Mouse (Mus musculus): Measurements from ENCODE around the gene Mrm3. TPM values are rescaled to one million over a fixed set of nuclear protein-coding genes. Genes with fewer than 3 reads are reported as not detected.

Mrm3 gene
- polyA plus RNA-seq, 1 experiment from 2014 or later = 25.1 TPM

DNA sequence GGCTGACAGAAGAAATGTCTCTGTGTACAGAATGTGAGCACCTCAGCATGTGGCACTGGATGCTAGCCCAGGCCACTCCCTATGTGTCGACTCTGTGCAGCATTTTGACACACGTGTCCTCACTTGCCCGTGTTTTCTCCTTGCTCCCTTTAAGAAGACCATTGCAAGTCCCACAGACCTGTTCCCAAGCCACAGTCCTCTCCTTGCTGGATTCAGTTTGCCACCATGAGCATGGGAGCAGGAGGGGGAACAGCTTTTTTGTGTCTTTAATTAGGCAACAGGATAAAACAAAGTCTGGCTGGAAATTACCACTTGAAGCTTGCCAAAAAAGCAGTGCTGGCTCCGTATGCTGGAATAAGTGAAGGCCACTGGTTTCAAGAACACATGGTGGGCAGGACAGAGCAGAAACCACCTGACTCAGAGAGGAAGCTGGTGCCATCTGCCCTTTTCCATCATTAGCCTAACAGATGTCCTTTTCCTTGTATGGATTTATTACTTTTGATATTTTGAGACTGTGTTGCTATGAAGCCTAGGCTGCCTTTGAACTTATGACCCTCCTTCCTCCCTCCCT is 12.0 kb downstream of the Mrm3 start:
- no peak overlapping the region for H3K4me2 ChIP-seq
- 68% methylated on average over 4 of the region's 4 CpGs for WGBS (ENCODE audit: insufficient replicate concordance)
- no peak overlapping the region for H3K27ac ChIP-seq
- no peaks in the 10 kb centered on the region for H3K4me1 ChIP-seq
- no peak overlapping the region for H3K9ac ChIP-seq
- H3K36me3 ChIP-seq = peaks cover 14% of the 10 kb centered on the region
- H3K4me3 ChIP-seq = no peak overlapping the region
- no peaks in the 10 kb centered on the region for H3K27me3 ChIP-seq (replicated peaks)
- ATAC-seq = no peak
- H3K9me3 ChIP-seq (replicated peaks) = no peaks in the 10 kb centered on the region

DNA sequence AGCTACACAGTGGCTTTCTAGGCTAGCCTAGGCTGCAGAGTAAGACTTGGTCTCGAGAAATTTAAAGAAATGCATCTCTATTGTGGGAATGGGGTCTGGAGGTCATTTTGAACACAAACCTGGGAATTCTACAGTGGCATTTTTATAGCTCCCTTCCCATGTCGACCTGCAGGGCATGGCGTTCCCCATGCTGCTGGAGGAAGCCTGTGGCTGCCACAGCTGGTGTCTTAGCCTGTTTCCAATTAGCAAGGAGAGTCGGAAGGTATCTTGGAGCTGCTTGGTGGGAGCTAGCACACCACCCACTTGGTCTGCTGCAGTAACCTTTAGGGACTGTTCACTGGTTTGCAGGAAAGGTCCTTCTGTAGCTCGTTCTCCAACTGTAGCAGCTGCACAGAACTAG is 12.6 kb downstream of the Mrm3 start:
- H3K4me3 ChIP-seq = no peak overlapping the region
- no peak overlapping the region for H3K4me2 ChIP-seq
- H3K36me3 ChIP-seq = peaks cover 8% of the 10 kb centered on the region
- H3K27me3 ChIP-seq (replicated peaks) = no peaks in the 10 kb centered on the region
- H3K9ac ChIP-seq = no peak overlapping the region
- no peak overlapping the region for H3K27ac ChIP-seq
- 51% methylated on average over 5 of the region's 5 CpGs for WGBS (ENCODE audit: insufficient replicate concordance)
- H3K4me1 ChIP-seq = no peaks in the 10 kb centered on the region
- ATAC-seq = no peak
- no peaks in the 10 kb centered on the region for H3K9me3 ChIP-seq (replicated peaks)

DNA sequence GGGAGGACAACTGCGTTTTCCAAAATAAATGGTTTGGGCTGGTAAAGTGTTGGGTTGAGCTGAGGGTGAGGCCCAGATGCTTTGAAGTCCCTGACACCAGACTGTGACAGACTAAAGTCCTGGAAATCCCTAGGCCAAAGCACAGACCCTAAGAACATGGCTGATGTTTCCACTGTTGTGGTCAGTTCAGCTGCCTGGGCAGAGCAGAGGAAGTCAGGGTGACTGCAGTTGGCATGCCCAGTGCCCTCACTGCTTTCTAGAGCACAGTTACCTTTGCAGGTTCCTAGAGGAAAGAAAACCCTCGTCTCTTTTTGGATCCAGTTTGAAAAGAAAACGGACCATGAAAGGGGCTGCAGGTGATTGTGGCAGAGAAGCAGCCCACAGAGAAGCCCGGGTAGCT is 13.9 kb downstream of the Mrm3 start:
- 64% methylated on average over 4 of the region's 4 CpGs for whole genome bisulfite sequencing (ENCODE audit: insufficient replicate concordance)
- ATAC-seq = no peak
- Histone ChIP-seq H3K4me2 (no peak overlapping the region), H3K4me3 (no peak overlapping the region), H3K36me3 (no peaks in the 10 kb centered on the region), H3K4me1 (peaks cover 3% of the 10 kb centered on the region; the same call in 1 of the 2 replicates), H3K27me3 (replicated peaks) (no peaks in the 10 kb centered on the region), H3K9me3 (replicated peaks) (no peaks in the 10 kb centered on the region), H3K9ac (no peak overlapping the region), H3K27ac (no peak overlapping the region)

DNA sequence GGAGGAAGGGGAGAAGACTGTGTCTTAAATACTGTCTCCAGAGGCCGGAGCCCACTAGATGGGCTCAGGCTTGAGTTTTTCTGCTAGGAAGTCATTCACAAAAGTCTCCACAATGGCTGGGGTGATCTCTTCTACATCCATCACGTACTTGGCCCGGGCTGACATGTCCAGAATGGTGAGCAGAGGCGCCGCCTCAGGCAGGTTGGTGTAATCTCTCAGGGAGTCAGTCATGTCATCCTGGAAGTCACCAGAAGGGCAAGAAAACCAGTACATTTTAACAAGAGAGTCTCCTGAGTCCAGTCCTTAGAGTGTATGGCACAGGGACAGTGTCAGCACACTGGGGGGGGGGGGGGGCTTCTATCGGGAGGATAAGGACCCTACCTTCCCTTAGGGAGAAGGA is 15.0 kb downstream of the Mrm3 start:
- Histone ChIP-seq H3K9ac (no peak overlapping the region), H3K27me3 (replicated peaks) (no peaks in the 10 kb centered on the region), H3K4me2 (no peak overlapping the region), H3K9me3 (replicated peaks) (no peaks in the 10 kb centered on the region), H3K4me3 (no peak overlapping the region), H3K4me1 (peaks cover 3% of the 10 kb centered on the region; the same call in 1 of the 2 replicates), H3K36me3 (no peaks in the 10 kb centered on the region), H3K27ac (no peak overlapping the region)
- WGBS (ENCODE audit: insufficient replicate concordance) = 78% methylated on average over 6 of the region's 6 CpGs
- no peak for ATAC-seq

DNA sequence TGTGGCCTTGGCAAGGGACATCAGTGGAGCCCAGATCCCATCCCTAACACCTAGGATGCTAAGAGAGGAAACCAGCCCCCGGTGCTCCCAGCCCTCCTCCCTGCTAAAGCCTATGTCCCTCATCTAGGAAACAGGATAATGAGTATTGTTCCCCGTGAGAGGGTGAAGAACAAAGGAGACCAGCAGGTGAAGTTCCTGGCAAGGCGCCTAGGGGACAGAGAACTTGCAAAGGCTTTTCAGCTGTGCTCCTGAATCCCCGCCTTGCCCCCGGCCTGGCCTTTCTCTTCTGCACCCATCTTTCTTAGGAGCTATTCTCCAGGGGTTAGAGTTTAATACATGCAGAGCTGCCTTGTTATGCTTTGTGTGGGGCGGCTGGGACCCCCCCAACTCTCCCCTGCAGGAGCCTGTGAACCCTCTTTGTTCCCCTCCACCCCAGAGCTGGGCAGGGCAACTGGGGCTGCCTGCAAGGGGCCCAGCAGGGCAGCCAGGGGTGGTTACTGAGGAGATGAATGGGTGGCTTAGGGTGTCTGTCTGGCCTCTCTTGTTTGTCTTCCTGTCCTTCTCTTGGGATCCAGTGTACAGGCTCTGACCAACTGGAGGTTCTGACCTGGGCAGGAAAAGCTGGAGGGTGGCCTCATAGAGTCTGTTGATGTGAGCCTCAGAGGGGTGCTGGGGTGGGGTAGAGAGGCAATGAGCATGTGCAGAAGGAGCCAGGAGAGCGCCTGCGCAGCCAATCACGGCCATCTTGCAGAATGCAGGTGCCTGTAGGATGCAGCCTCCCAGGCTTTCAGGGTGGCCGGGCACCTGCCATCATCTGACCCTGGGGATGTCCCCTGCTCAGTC is 16.9 kb downstream of the Mrm3 start:
- no peak for ATAC-seq
- 65% methylated on average over 10 of the region's 10 CpGs for WGBS (ENCODE audit: insufficient replicate concordance)
- no peak overlapping the region for H3K27ac ChIP-seq

GRCm38 (mm10) chr11:76261224-76261623 is 17.7 kb downstream of the Mrm3 start:
- H3K27ac ChIP-seq = no peak overlapping the region
- H3K9me3 ChIP-seq (replicated peaks) = no peaks in the 10 kb centered on the region
- no peak for ATAC-seq
- 28% methylated on average over 12 of the region's 12 CpGs for WGBS (ENCODE audit: insufficient replicate concordance)
- no peak overlapping the region for H3K4me2 ChIP-seq
- H3K36me3 ChIP-seq = no peaks in the 10 kb centered on the region
- H3K4me3 ChIP-seq = no peak overlapping the region
- H3K27me3 ChIP-seq (replicated peaks) = no peaks in the 10 kb centered on the region
- H3K9ac ChIP-seq = no peak overlapping the region
- H3K4me1 ChIP-seq = peaks cover 3% of the 10 kb centered on the region; the same call in 1 of the 2 replicates

More for the DNA sequence above, 16.9 kb downstream of the Mrm3 start:
- Histone ChIP-seq H3K4me1 (peaks cover 3% of the 10 kb centered on the region; the same call in 1 of the 2 replicates), H3K4me3 (no peak overlapping the region), H3K9me3 (replicated peaks) (no peaks in the 10 kb centered on the region), H3K36me3 (no peaks in the 10 kb centered on the region), H3K27me3 (replicated peaks) (no peaks in the 10 kb centered on the region), H3K4me2 (no peak overlapping the region), H3K9ac (no peak overlapping the region)

DNA sequence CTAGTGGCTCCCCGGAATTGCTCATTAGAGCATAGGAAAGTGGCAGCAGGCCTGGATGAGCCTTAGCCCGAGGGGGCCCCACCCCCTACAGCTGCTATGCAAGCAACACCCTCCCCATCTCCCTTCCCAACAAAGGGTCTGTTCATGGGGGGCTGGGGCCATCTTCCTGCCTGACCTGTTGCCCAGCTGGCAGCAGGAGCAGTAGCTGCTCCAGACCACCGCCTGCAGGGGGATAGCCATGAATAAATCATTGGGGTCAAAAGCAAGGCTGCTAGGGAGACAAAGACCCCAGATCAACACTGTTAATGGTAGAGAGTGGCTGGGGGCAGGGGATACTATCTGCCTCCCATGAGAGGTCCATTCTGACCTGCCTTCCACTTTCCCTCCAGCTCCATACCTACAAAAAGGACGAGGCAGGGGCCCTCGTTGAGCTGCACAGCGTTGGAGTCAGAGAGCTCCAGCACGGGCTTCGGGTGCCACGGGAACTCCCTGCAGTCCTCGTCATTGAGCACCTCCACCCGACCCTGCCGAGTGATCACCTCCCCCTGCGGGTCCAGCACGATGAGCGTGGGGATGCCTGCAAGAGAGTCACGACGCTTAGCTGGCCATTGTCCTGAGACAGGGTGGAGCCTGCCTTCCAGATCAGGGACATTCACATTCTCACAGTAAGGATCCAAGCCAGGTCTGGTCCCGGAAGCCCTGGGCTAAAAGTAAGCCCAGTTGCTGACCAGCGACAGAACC is 19.3 kb downstream of the Mrm3 start:
- Histone ChIP-seq H3K4me2 (no peak overlapping the region), H3K36me3 (no peaks in the 10 kb centered on the region), H3K27ac (no peak overlapping the region)

GRCm38 (mm10) chr11:76267550-76267949 is 24.0 kb downstream of the Mrm3 start:
- Histone ChIP-seq H3K4me3 (no peak overlapping the region), H3K9me3 (replicated peaks) (no peaks in the 10 kb centered on the region), H3K4me1 (no peaks in the 10 kb centered on the region), H3K36me3 (no peaks in the 10 kb centered on the region), H3K9ac (no peak overlapping the region), H3K4me2 (no peak overlapping the region), H3K27me3 (replicated peaks) (no peaks in the 10 kb centered on the region), H3K27ac (no peak overlapping the region)
- 61% methylated on average over 7 of the region's 7 CpGs for WGBS (ENCODE audit: insufficient replicate concordance)
- no peak for ATAC-seq

More for the DNA sequence above, 19.3 kb downstream of the Mrm3 start:
- no peak overlapping the region for H3K9ac ChIP-seq
- H3K4me3 ChIP-seq = no peak overlapping the region
- no peaks in the 10 kb centered on the region for H3K27me3 ChIP-seq (replicated peaks)
- H3K9me3 ChIP-seq (replicated peaks) = no peaks in the 10 kb centered on the region
- WGBS (ENCODE audit: insufficient replicate concordance) = 49% methylated on average over 19 of the region's 19 CpGs
- no peak for ATAC-seq
- peaks cover 3% of the 10 kb centered on the region; the same call in 1 of the 2 replicates for H3K4me1 ChIP-seq

- H3K36me3 ChIP-seq = no peaks in the 10 kb centered on the region
- no peak overlapping the region for H3K4me3 ChIP-seq
- no peaks in the 10 kb centered on the region for H3K9me3 ChIP-seq (replicated peaks)
- no peaks in the 10 kb centered on the region for H3K4me1 ChIP-seq
- no peak overlapping the region for H3K9ac ChIP-seq
- no peaks in the 10 kb centered on the region for H3K27me3 ChIP-seq (replicated peaks)
- WGBS (ENCODE audit: insufficient replicate concordance) = 54% methylated on average over 5 of the region's 5 CpGs
- no peak overlapping the region for H3K4me2 ChIP-seq
- H3K27ac ChIP-seq = no peak overlapping the region
- no peak for ATAC-seq
Measured at GRCm38 (mm10) chr11:76268001-76268459, 24.5 kb downstream of the Mrm3 start.

GRCm38 (mm10) chr11:76268521-76269065 is 25.1 kb downstream of the Mrm3 start:
- H3K27me3 ChIP-seq (replicated peaks) = no peaks in the 10 kb centered on the region
- no peaks in the 10 kb centered on the region for H3K4me1 ChIP-seq
- no peak overlapping the region for H3K4me2 ChIP-seq
- no peak overlapping the region for H3K4me3 ChIP-seq
- ATAC-seq = no peak
- H3K36me3 ChIP-seq = no peaks in the 10 kb centered on the region
- H3K9me3 ChIP-seq (replicated peaks) = no peaks in the 10 kb centered on the region
- H3K9ac ChIP-seq = no peak overlapping the region
- H3K27ac ChIP-seq = no peak overlapping the region
- WGBS (ENCODE audit: insufficient replicate concordance) = 69% methylated on average over 6 of the region's 6 CpGs

GRCm38 (mm10) chr11:76272440-76272839 is 28.9 kb downstream of the Mrm3 start:
- no peak for ATAC-seq
- H3K27me3 ChIP-seq (replicated peaks) = no peaks in the 10 kb centered on the region
- no peak overlapping the region for H3K27ac ChIP-seq
- H3K36me3 ChIP-seq = no peaks in the 10 kb centered on the region
- WGBS (ENCODE audit: insufficient replicate concordance) = 79% methylated on average over 4 of the region's 4 CpGs
- no peak overlapping the region for H3K4me2 ChIP-seq
- no peak overlapping the region for H3K4me3 ChIP-seq
- no peak overlapping the region for H3K9ac ChIP-seq
- no peaks in the 10 kb centered on the region for H3K4me1 ChIP-seq
- H3K9me3 ChIP-seq (replicated peaks) = no peaks in the 10 kb centered on the region

Data from liver, embryonic 12.5 days (tissue).